Mouse (Mus musculus) bone marrow, adult 2 months (tissue): Measurements from ENCODE around the gene Tango2. TPM values are rescaled to one million over a fixed set of nuclear protein-coding genes. Genes with fewer than 3 reads are reported as not detected.

ENCODE experiments used
- H3K27ac ChIP-seq: fragments of 200-500 bp; 2 replicates; pipeline ENCODE4 v1.5.1; 2012; ENCODE audit warnings: low read depth, mild to moderate bottlenecking, control low read depth, inconsistent platforms, low read length; ENCODE audit not compliant: control insufficient read depth, poor library complexity, insufficient read depth
- H3K4me1 ChIP-seq: fragments of 200-500 bp; 2 replicates; pipeline ENCODE4 v1.6.1; 2011; ENCODE audit warnings: low read length; ENCODE audit not compliant: control insufficient read depth, insufficient read depth
- H3K4me3 ChIP-seq: fragments of 200-500 bp; replicated peaks from 2 replicates; pipeline ENCODE3; 2011; ENCODE audit warnings: mild to moderate bottlenecking, low read depth, low read length, control low read depth; ENCODE audit not compliant: control insufficient read depth
- CTCF ChIP-seq: fragments of 200-500 bp; IDR thresholded peaks from 2 replicates; pipeline ENCODE4 v1.5.1; 2011; ENCODE audit warnings: low read length, control low read depth; ENCODE audit not compliant: control insufficient read depth, insufficient read depth
- POLR2A ChIP-seq: fragments of 200-500 bp; IDR thresholded peaks from 2 replicates; pipeline ENCODE4 v1.6.1; 2011; ENCODE audit warnings: low read depth, mild to moderate bottlenecking, control low read depth, low read length, borderline replicate concordance; ENCODE audit not compliant: control insufficient read depth
- WGBS: fragments of 180-500 bp; shearing (Covaris S2); methylation state at CpG from one replicate; pipeline ENCODE4 v1.1.7; 2018; 5-methylcytosine and 5-hydroxymethylcytosine counted together
- polyA plus RNA-seq: library from polyadenylated mRNA; stranded (reverse); fragments of >200 nt; gene quantifications from 2 replicates; pipeline ENCODE4 v1.2.4, GENCODE M21; 2011; ENCODE audit warnings: low replicate concordance; ENCODE audit not compliant: missing spikeins, insufficient read depth, insufficient read length

The Tango2 gene
- polyA plus RNA-seq, result 49.3 and 54.7 TPM in 2 replicates

DNA sequence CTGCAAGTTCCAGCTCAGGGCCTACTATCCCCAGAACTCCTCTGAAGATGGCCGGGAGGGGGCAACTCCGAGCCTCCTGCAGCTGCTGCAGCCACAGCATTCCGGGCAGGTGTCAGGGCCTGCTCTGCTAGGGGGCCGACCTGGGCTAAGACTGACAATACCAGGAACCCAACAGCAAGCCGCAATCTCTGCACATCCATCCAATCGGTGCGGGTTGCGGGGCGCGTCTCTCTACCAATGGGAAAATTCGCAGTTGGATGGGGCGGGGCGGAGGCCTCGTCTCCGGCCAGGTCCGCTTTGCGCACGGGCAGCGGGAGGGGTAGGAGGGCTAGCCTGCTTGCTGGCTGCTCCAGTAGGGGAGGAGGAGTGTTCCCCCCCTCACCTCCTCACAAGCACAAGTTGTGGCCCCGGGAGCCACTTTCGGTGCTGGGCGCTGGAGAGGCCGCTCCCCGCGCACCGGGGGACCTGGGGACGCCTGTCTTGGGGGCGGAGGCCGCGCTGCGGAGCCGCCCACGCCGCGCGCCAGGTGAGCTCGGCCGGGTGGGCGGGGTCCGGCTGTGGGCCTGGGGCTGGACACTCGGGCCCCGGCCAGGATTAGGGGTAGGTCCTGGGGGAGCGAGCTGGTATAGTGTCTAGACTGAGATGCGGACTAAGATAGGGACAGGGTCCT lies at the start of gene Tango2, which contains the start of gene Arvcf:
Gene Tango2 (minus strand): TSS at position 173 of the 670 bp plus-strand sequence.
Gene Arvcf (plus strand): TSS at position 252 of the 670 bp plus-strand sequence.
- TF ChIP-seq CTCF (no peak), POLR2A (no peak)
- 2% methylated on average over 44 of the region's 44 CpGs for WGBS
- Histone ChIP-seq H3K27ac (no peak within 1 kb of the TSS), H3K4me1 (peaks cover 3% of the 10 kb centered on the region; the same call in 1 of the 2 replicates), H3K4me3 (peak within 1 kb of the TSS; percentile 50)

GRCm38 (mm10) chr16:18396791-18397621 lies 49.1 kb upstream of the Tango2 start:
- TF ChIP-seq POLR2A, result no peak
- TF ChIP-seq CTCF, result no peak
- peaks cover 7% of the 10 kb centered on the region; the same call in 1 of the 2 replicates for H3K4me1 ChIP-seq
- 93% methylated on average over 27 of the region's 27 CpGs for WGBS
- H3K4me3 ChIP-seq, result no peak overlapping the region
- H3K27ac ChIP-seq, result no peak overlapping the region

GRCm38 (mm10) chr16:18396201-18396600 lies 48.3 kb upstream of the Tango2 start:
- no peak for TF ChIP-seq CTCF

GRCm38 (mm10) chr16:18395620-18396036 lies 47.7 kb upstream of the Tango2 start:
- Histone ChIP-seq H3K27ac (no peak overlapping the region), H3K4me3 (no peak overlapping the region), H3K4me1 (peaks cover 7% of the 10 kb centered on the region; the same call in 1 of the 2 replicates)
- 81% methylated on average over 6 of the region's 7 CpGs for WGBS
- no peak for TF ChIP-seq CTCF
- TF ChIP-seq POLR2A, result no peak

More at GRCm38 (mm10) chr16:18396201-18396600, 48.3 kb upstream of the Tango2 start:
- H3K4me1 ChIP-seq, result peaks cover 7% of the 10 kb centered on the region; the same call in 1 of the 2 replicates
- H3K27ac ChIP-seq, result no peak overlapping the region
- no peak overlapping the region for H3K4me3 ChIP-seq
- 75% methylated on average over 2 of the region's 2 CpGs for WGBS

- TF ChIP-seq CTCF (no peak), POLR2A (no peak)
- no peak overlapping the region for H3K27ac ChIP-seq
Measured at GRCm38 (mm10) chr16:18394777-18395619, 47.1 kb upstream of the Tango2 start.

GRCm38 (mm10) chr16:18394056-18394455 lies 46.2 kb upstream of the Tango2 start:
- Histone ChIP-seq H3K27ac (no peak overlapping the region), H3K4me1 (peaks cover 7% of the 10 kb centered on the region; the same call in 1 of the 2 replicates), H3K4me3 (no peak overlapping the region)
- TF ChIP-seq POLR2A (no peak), CTCF (no peak)
- 81% methylated on average over 3 of the region's 3 CpGs for WGBS

More at GRCm38 (mm10) chr16:18394777-18395619, 47.1 kb upstream of the Tango2 start:
- WGBS, result 86% methylated on average over 11 of the region's 11 CpGs
- Histone ChIP-seq H3K4me3 (no peak overlapping the region), H3K4me1 (peaks cover 7% of the 10 kb centered on the region; the same call in 1 of the 2 replicates)

DNA sequence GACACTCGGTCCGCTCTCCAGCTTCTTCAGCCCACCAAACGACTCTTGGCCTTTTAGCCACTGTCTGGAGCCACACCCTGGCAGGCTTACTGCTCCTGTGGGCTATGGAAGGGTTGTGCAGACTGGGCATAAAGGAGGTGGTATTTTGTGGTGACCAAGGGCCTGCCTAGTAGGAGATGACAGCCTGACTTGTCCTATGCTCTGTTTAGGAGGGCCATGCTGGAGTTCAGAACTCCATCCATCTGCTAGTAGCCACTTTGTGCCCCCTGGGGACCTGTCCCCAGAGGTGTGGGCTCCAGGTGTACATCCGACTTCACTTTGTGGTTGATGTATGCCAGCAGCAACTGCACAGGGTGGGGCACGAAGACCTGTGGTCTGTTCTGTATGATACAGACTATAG lies 45.7 kb upstream of the Tango2 start:
- 48% methylated on average over 5 of the region's 5 CpGs for WGBS
- peaks cover 6% of the 10 kb centered on the region; the same call in 1 of the 2 replicates for H3K4me1 ChIP-seq
- TF ChIP-seq CTCF (no peak), POLR2A (no peak)
- H3K4me3 ChIP-seq, result no peak overlapping the region
- no peak overlapping the region for H3K27ac ChIP-seq
